Mouse (Mus musculus) adipose tissue, adult 10 weeks (tissue): ENCODE measurements around the gene Crb3. TPM values are rescaled to one million over a fixed set of nuclear protein-coding genes. Genes with fewer than 3 reads are reported as not detected.

Experiments
- polyA plus RNA-seq: library from polyadenylated mRNA; stranded (reverse); fragments of 350-450 nt; fragmentation: Illumina TruSeq; extraction: RNeasy Lipid Tissue Mini Kit (QIAGEN cat#74804); gene quantifications from one replicate; pipeline ENCODE4 v1.2.3, GENCODE M21; 2014; ENCODE audit warnings: low read depth, low replicate concordance

The Crb3 gene
- 30.2 TPM for polyA plus RNA-seq

GRCm38 (mm10) chr17:57058891-57059485 is at the start of gene Crb3:
Gene Crb3, plus strand, starts transcription at chr17:57059105.

GRCm38 (mm10) chr17:57011236-57012141 is 47.4 kb upstream of the Crb3 start, which contains the start of the genes Gtf2f1 and Gm17949:
Gene Gtf2f1, minus strand, starts transcription at chr17:57011288.
Gene Gm17949, plus strand, starts transcription at chr17:57011469.

GRCm38 (mm10) chr17:57030931-57031660 is 27.8 kb upstream of the Crb3 start, which contains the start of gene Khsrp:
Gene Khsrp, minus strand, starts transcription at chr17:57031522.

GRCm38 (mm10) chr17:57041554-57041953 is 17.4 kb upstream of the Crb3 start, which contains the start of gene Slc25a41:
Gene Slc25a41, minus strand, starts transcription at chr17:57041654.

GRCm38 (mm10) chr17:57059486-57059977 is 627 bp downstream of the Crb3 start, which contains the start of gene Slc25a23:
Gene Slc25a23, minus strand, starts transcription at chr17:57059863.

GRCm38 (mm10) chr17:57078336-57078735 is 19.4 kb downstream of the Crb3 start, which contains the start of gene Dennd1c:
Gene Dennd1c, minus strand, starts transcription at chr17:57078514.

GRCm38 (mm10) chr17:57087049-57087832 is 28.3 kb downstream of the Crb3 start, which contains the start of gene Tubb4a:
Gene Tubb4a, minus strand, starts transcription at chr17:57087782.

GRCm38 (mm10) chr17:57105181-57106034 is 46.5 kb downstream of the Crb3 start, which contains the start of gene Tnfsf9:
Gene Tnfsf9, plus strand, starts transcription at chr17:57105325.

Other genes with a start within 250 kb of the Crb3 start
- 12.6 TPM for gene Rfx2, start 228.1 kb upstream of the Crb3 start, polyA plus RNA-seq
- 4.8 TPM for gene Acsbg2, start 184.7 kb upstream of the Crb3 start, polyA plus RNA-seq
- 1.8 TPM for gene 1700061G19Rik, start 183.6 kb upstream of the Crb3 start, polyA plus RNA-seq
- 23.0 TPM for gene Mllt1, start 123.7 kb upstream of the Crb3 start, polyA plus RNA-seq
- not detected for gene Acer1, start 77.0 kb upstream of the Crb3 start, polyA plus RNA-seq
- 74.2 TPM for gene Clpp, start 68.8 kb upstream of the Crb3 start, polyA plus RNA-seq
- gene Alkbh7, start 61.8 kb upstream of the Crb3 start, polyA plus RNA-seq = 21.7 TPM
- gene Pspn, start 59.1 kb upstream of the Crb3 start, polyA plus RNA-seq = not detected
- 54.6 TPM for gene Gtf2f1, start 47.8 kb upstream of the Crb3 start, polyA plus RNA-seq
- gene Gm17949, start 47.6 kb upstream of the Crb3 start, polyA plus RNA-seq = 0.53 TPM
- gene Khsrp, start 27.6 kb upstream of the Crb3 start, polyA plus RNA-seq = 48.9 TPM
- 0.43 TPM for gene Slc25a41, start 17.5 kb upstream of the Crb3 start, polyA plus RNA-seq
- gene Slc25a23, start 758 bp downstream of the Crb3 start, polyA plus RNA-seq = 57.3 TPM
- 4.7 TPM for gene Dennd1c, start 19.4 kb downstream of the Crb3 start, polyA plus RNA-seq
- gene Tubb4a, start 28.7 kb downstream of the Crb3 start, polyA plus RNA-seq = 2.8 TPM
- not detected for gene Tnfsf9, start 46.2 kb downstream of the Crb3 start, polyA plus RNA-seq
- gene Cd70, start 90.7 kb downstream of the Crb3 start, polyA plus RNA-seq = not detected
- 0.69 TPM for gene Tnfsf14, start 135.1 kb downstream of the Crb3 start, polyA plus RNA-seq
- gene C3, start 169.0 kb downstream of the Crb3 start, polyA plus RNA-seq = 356 TPM
- 53.9 TPM for gene Gpr108, start 189.3 kb downstream of the Crb3 start, polyA plus RNA-seq
- gene Trip10, start 190.3 kb downstream of the Crb3 start, polyA plus RNA-seq = 42.5 TPM
- 3.9 TPM for gene Vav1, start 220.0 kb downstream of the Crb3 start, polyA plus RNA-seq